Mouse (Mus musculus) neural tube, embryonic 10.5 days (tissue): Measurements from ENCODE around the gene Alpl.
A peak's percentile ranks its signal among the peaks of the same experiment; 100 is the strongest.

Experiments used
- DNase-seq: peaks from one replicate; pipeline ENCODE4 v3.0.0-alpha.2; 2017; ENCODE audit warnings: low spot score; ENCODE audit errors: extremely low spot score

Alpl gene

DNA sequence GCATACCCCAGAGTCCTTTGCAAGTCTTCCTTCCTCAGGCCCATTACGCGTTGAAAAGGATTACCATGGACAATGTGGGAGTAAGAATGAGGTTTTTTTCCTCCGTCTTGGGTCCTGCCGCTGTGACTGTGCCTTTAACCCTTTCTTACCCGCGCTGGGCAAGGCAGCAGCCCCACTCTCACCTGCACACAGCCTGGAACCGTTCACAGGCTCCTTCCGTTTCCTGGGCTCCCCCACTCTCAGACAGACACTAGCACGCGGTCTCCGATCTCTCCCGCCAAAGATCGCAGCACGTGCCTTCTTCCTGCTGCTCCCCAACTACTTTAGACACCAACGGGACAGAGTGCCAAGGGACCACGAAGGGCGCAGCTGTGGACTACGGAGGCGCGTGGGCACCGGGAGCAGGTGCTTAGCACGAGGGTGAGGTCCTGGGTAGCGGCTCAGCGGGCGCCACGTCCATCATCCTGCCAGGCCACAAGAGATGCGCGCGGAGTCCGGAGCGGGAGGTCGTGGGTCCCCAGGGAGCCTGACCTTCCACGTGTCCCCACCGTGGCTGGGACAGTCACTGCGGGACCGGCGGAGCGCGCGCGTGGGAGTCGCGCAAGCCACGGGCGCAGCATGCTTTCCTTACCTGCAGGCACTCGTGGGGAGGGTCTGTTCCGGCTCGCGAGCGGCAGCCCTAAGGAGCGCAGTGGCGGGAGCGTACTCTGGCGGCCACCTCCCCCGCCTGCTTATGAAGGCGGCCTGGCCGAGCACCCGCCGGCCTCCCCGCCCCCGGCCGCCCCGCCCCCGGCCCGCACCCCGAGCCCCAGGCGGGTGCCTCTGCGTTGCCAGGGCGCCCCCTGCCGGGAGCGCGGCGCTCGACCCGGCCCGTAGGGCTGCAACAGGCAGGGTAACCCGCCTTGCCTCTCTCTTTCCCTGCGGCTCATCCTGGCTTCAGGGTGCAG, at the start of gene Alpl:
Gene Alpl (minus strand): TSS at position 774 of the 947 bp plus-strand sequence.
- peak; percentile 81 for DNase-seq

DNA sequence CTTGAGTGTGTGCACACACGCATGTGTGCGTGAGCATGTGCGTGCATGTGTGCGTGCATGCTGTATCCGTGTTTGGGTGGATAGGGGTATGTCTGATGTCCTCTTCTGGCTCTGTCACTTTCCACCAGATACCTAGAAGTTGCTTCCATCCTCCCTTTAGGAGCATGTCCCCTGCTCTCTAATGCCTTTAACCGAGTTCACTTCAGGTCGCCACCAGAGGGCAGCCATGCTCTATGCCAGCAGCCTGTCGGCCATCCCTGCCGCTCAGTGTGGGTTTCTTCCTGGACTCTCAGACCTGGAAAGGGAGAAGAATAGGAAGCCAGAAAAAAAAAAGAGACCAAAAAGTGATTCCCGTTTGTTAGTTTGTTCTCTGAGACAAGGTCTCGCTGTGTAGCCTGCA, 48.5 kb upstream of the Alpl start:
- peak; percentile 82 for DNase-seq

DNA sequence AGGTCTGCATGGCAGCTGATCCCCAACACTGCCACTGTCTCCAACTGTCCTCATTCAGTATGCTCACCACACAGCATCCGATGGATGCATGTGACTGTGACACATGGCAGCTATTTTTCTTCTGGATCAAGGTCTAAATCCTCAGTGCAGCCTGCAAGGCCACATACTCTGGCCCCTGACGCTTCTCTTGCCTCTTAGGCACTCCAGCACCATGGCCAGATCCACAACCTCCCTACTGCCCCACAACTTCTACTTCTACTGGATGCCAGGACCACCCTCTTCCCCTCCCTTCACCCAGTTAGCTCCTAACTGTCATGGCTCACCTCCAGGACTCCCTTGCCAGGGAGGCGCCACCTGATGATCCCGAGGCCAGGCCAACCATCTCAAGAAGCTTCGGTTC, 43.3 kb upstream of the Alpl start:
- no peak for DNase-seq

DNA sequence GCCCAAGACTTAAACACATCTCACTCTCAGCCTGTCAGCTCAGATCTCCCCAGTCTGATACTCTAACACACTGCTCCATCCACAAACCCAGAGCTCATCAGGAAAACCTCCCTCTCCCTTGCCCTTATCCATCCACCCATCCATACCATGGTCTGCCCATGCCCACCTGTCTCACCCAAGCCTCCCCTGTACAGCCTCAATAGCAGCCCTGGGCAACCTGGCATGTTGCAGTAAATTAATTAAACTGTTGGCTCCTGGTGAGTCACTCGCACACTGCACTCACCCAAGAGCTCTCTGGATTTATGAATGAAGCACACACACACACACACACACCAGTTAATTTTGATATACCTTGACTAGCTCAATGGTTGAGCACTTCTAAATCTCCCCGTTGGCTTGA, 42.6 kb upstream of the Alpl start:
- no peak for DNase-seq

DNA sequence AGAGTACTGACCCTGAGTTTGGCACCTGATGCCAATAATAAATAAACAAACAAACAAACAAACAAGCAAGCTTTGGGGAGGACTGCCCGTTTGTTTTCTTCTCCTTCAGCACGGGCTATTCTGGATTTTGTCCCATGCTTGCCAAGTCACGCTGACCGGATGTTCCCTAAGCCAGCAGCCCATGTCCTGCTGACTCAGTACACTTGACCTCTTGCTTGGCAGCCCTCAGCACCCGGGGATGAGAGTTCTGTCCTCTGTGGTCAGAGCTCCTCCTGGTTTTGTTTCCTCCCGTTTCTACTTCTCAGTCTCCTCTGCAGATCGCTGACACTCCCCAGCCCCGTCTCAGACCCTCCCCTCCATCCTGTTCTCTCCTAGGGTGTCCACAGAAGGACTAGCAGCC, 41.6 kb upstream of the Alpl start:
- no peak for DNase-seq

DNA sequence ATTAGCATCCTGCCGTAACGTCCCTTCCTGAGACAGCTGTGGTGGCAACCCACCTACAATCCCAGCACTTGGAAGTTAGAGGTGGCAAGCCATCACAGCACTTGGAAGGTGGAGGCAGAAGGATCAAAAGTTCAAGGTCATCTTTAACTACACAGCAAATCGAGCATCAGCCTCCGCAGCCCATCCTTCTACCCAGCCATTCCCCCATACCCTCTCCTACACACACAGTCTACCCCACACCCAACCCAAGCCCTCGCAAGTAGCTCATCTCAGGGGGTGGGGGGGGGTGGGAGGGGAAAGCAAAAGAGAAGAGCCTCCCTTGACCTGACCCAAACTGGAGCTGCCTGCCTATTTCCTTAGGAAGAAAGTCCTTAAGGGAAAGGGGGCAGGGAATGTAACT, 40.6 kb upstream of the Alpl start:
- DNase-seq = no peak

DNA sequence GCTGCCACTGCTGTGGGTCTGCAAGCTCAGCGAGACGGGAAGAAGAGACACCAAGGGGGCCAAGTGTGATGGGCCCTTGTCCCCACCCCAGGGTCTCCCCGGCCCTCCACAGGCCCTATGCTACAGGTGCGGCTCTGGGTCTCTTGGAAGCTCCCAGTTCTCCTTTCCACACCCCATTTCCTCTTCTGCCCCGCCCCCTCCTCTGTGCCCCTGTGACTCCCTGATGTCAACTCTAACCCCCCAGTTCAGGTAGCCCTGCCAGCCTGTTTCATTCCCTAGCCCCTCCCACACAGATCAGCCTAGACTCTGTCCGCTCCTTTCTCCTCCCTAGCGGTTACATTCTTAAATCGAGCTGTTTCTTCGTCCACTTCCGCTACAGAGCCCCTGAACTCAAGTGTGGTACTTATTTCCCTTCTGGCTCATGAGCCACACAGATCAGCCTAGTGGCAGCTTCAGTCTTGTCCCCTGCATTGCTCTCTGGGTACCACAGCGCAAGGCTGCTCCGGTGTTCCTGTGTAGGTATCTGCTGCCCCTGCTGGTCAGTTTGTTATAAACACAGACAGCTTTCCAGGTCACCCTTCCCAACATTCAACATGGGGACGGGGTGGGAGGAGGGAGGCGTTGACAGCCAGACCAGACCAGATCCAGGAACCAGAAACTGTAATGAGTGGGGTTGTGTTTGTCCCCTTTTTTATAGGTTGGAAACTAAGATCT, 39.6 kb upstream of the Alpl start:
- peak; percentile 72 for DNase-seq

DNA sequence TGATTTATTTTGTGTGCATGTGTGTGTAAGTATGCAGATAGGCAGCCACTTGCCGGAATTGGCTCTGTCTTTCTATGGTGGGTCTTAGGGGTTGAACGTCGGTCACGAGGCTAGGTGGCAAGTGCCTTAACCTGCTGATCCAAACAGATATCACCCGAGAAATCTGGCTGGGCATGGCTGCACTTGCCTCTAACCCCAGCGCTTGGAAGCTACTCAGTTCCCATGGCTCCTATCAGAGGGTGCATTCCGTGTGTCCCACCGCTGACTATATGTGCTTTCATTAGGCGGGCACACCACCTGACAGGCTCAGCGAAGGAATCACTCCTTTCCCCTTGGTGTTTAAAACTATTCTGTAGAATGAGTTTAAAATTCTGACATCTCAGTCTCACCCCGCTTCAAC, 35.4 kb upstream of the Alpl start:
- no peak for DNase-seq

DNA sequence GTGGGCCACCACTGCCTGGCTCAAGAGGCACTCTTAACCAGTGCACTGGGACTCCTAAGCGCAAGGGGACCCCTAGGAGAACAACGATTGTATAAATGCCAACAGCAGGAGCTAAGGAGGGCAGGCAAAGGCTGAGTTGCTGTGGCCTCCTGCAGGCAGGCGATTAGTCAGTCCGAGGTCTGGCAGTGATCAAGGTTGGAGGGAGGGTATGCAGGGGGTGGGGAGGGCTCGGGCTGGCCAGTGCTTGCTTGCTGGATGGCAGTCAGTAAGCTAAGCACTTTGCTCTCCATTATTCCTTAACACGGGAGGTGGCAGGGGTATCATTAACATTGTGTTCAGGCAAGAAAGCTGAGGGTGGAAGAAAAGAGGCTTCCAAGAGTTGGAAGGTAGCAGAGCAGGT, 34.2 kb upstream of the Alpl start:
- no peak for DNase-seq

DNA sequence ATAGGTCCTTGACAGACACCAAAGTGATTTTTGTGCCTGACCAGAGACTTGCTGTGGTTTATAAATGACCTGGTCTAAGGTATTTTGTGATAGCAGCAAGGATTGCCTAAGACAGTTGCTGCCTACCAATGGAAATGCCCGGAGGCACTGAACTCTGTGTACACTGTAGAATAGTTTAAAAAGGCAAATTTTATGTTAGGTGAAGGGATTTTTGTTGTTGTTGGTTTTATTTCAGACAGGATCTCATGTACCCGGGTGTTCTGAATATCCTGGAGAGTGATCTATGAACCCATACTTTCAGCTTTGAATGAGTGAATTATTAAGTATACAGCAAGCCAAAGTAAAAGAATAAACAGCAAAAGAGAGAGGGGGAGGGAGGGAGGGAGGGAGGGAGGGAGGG, 28.7 kb upstream of the Alpl start:
- DNase-seq = no peak

DNA sequence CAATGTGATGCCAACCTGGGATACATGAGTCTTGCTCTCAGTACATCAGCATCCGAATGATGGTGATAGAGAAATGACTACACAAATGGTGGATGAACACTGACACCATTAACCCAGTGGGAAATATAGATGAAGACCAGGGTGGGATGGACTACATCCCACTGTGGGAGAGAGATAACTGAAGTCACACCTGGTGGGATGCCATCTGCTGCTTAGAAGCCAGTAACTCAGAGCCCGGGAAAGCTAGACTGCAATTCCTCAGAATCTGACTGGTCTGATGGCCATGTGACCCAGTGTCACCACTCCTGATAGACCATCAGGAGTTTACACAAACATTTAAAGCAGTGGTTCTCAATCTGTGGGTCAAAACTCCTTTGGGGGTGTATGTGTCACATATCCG, 27.4 kb upstream of the Alpl start:
- DNase-seq = no peak

DNA sequence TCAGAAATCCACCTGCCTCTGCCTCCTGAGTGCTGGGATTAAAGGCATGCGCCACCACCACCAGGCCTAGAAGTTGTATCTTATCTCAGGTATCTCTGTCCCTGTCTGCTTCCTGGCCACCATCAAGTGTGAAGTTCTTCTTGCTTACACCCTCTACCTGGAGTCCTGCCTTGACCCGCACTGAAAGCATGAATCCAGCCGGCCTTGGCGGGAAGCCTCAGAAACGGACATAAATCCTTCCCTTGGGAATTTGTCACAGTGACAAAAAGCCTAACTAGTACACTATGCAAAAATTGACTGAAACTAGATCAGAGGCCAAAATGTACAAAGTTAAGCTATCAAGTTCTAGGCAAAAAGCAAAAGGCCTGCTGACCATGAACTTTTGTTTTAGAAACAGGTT, 26.4 kb upstream of the Alpl start:
- no peak for DNase-seq

DNA sequence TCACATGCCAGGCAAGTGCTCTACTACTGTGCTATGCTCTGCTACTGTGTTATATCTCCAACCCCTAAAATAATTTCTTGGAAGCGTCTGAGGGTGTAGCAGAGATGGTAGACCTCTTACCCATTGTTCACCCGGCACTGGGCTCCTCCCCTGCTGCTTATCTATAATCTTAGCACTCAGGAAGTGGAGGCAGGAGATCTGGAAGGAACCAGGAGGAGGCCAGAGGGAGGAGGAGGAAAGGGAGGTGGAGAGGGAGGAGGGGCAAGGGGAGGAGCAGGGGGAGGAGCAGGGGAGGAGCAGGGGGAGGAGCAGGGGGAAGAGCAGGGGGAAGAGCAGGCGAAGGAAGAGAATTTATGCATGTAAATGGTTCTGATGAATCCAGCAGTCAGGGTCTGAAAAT, 24.5 kb upstream of the Alpl start:
- no peak for DNase-seq

DNA sequence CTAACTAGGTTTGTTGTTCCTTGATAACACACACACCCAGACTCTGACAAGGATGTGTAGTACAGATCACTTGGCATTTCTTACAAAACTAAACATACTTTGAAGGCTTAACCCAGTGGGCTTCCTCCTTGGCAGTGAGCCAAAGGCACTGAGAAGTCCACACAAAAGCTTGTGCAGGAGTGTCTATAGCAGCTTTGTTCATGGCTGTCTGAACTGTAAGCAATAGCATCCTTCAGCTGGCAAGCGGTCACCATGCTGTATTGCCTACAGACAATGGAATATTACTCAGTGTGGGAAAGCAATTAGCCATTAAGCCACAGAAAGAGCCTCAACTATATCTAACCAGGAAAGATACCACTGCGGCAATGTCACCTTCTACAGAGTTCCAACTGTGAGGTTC, 23.3 kb upstream of the Alpl start:
- no peak for DNase-seq

DNA sequence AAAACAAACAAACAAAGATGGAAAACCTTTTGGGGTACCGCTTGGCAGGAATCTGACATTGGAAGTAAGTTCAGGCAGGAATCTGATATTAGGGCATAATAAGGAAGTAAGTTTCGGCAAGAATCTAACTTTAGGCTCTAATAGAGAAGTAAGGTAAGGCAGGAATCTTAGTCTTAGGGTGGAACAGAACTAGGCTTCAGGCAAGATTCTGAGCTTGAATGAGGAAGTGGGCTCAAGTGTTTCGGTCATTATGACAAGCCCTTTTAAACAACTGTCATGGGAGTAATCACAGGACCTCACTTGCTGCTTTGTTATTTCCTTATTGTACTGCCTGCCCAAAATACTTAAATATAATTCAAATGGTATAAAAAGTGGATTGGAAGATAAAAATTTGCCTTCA, 22.2 kb upstream of the Alpl start:
- no peak for DNase-seq

DNA sequence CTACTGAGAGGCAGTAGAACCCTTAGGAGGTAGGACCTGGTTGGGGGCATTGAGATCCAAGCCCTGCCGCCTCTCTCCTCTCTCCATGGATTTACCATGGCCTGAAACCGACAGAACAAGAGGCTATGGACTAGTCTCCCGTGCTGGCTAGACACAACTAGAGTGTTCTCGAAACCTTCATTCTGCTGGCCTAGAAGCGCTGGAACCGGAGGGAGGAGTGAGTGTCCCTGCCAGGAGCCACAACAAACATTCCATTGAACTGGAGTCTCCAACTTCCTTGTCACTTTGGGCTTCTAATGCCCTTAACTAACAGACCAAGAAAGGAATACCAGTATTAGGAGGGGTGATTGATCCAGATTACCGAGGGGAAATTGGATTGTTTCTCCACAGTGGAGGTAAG, 20.0 kb upstream of the Alpl start:
- DNase-seq = no peak

DNA sequence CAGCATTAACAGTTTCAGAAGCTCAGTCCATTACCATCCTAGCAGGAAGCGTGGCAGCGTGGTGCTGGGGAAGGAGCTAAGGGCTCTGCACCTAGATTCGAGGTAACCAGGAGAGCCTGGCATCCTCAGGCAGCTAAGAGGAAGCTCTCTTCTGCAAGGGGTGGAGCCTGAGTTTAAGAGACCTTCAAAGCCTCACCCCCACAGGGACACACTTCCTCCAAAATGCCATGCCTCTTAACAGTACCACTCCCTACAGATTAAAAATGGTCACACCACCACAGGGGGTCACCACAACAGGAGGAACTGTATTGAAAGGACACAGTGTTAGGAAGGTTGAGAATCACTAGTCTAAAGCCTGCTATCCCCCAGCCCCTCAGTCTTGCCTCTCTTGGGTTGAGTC, 19.3 kb upstream of the Alpl start:
- no peak for DNase-seq

DNA sequence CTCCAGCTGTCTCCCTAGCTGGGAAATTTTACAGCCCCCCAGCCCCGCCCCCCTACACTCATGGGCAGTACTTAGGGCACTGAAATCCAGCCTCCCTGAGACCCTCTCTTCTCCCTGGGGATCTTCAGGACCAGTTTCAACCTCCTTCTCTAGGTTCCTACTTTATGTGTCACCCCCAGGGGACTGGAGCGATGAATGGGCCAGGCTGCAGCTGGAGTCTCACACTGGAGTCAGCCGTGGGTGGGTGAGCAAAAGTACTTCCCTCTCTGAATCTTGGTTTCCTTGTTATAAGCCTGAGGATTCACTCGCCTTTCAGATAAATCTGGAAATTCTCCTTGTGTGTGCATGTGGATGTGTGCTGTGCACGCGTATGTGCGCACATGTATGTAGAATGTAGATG, 18.0 kb upstream of the Alpl start:
- no peak for DNase-seq

DNA sequence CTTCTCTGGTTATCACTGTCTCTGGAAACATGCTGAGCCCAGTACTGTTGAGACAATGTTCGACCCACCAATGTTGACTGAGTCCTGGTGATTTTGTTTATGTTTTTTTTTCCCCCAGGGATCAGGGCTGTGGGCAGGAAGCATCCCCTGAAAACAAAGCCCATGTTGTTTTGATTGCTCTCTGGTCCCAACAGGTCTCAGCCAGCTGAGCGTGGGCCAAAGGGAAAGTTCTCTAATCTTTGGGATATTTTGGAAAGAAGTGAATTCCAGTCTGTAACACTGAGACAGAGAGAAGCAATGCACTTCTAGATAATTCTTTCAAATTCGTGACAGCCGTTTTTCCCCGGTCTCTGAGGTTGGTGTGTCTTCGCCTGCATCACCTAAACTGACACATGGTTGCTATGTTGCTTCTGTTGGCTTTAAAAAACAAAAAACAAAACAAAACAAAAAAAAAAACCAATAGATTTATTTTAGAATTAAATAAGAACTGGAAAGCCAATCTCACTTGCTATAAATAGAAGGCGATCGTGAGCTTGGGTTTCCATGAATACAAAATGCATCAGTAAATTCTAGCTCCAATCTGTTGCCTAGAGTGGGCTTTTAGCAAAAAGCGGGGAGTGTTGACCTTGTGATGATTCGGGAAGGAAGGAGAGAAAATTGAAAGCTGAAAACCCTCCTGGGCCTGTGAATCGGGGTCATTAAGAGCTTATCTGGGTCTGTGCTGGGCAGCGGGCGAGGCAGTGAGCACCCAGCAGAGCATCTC, 16.9 kb upstream of the Alpl start:
- no peak for DNase-seq

DNA sequence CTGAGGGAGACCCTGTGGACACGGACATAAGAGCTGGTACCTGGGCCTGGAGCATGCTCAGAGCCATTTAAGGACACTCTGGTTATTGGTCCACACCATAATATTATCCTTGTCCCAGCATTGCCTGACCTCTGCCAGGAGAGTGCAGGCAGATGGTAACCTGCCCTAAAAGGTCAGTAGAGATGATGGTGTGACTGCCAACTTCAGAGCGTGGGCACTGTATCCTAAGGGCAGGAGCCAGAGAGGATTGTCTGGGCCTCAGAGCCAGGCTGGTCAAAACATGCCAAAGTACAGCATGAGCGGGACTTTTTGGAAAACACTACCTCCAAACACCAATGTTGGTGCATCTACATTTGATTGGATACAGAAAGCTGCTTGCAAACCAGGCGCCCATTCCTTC, 13.8 kb upstream of the Alpl start:
- DNase-seq = no peak

DNA sequence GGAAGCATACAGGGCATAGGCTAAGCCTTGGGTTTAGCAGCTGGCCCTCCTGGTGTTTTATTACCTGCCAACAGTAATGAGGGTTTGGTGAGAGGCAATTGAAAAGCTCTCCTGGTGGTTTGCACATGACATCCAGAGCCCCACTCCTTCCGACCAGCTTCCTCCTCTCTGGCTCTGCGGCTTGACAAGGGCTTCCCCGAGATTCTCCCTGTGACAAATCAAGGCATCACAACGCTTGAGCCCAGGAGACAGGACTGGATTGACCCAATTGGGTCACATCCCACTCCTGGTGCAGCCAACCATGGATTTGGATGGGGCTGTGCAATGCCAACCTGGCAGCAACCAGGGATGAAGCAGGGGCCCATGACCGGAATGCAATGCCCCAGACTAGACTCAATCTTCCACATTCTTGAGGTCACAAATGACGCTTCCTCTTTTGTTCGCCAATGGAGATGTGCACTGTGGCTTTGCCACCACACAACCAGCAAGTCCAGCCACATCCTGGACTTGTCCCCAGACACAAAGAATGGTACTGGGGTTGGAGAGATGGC, 11.2 kb upstream of the Alpl start:
- no peak for DNase-seq

DNA sequence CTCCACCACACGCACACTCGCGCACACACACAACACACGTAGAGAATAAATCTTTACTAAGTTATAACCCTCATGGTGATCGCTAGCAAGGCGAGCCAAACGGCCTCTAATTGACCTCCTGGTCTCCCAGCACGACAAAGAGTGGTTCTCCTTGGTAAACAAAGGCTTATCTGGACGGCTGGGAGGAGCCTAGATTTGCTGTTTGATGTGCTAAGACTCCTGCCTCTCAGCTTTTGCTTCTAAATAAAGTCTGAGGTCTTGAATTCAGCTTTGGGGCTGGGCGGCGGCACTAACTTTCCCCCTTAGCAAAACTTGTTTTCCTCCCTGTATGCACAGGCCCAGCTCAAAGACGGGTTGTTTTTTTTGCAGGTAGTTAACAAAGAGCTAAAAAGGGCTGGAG, 5.0 kb upstream of the Alpl start:
- DNase-seq = no peak
